Mouse (Mus musculus): Measurements from ENCODE around the gene Dennd2d. TPM values are rescaled to one million over a fixed set of nuclear protein-coding genes. Genes with fewer than 3 reads are reported as not detected.

Gene Dennd2d
- polyA plus RNA-seq, 1 experiment from 2014 or later, result 0.84 TPM

Other genes with a start within 250 kb of the Dennd2d start
- gene Chil6, start 76.2 kb upstream of the Dennd2d start, polyA plus RNA-seq (2015; fragmentation: Nextera tagmentation; extraction: Ambion mirVana), result not detected in 2 replicates
- gene Dram2, start 65.4 kb downstream of the Dennd2d start, polyA plus RNA-seq (2015; fragmentation: Nextera tagmentation; extraction: Ambion mirVana), result 65.5 and 72.5 TPM in 2 replicates
- 49.8 and 50.8 TPM in 2 replicates for gene Cept1, start 65.4 kb downstream of the Dennd2d start, polyA plus RNA-seq (2015; fragmentation: Nextera tagmentation; extraction: Ambion mirVana)
- gene Lrif1, start 202.6 kb downstream of the Dennd2d start, polyA plus RNA-seq (2015; fragmentation: Nextera tagmentation; extraction: Ambion mirVana), result 15.0 and 19.2 TPM in 2 replicates